Mouse (Mus musculus): ENCODE data around the gene Xylt1. TPM values are rescaled to one million over a fixed set of nuclear protein-coding genes. Genes with fewer than 3 reads are reported as not detected.

Gene Xylt1
- polyA plus RNA-seq, 1 experiment: 1.2 TPM

DNA sequence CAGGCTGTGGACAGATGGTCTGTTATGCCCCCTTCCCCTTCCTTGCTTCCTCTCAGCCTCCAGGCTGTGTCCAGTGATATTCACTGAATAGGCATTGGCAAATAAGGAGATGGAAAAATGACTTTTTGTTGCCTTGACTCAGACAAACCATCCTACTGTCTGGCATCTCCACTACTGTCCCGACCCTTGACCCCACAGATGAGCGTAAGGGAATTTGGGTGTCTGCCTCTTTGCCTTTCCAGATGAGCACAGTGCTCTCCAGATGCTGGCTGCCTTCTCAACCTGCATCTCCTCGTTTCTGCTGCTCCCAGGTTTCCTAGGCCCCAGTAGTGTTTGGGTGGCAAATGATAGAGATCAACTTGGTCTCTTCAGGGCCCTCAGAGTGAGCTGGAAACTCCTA is 54.3 kb downstream of the Xylt1 start:
- no peak for DNase-seq (ENCODE audit: low read depth)

DNA sequence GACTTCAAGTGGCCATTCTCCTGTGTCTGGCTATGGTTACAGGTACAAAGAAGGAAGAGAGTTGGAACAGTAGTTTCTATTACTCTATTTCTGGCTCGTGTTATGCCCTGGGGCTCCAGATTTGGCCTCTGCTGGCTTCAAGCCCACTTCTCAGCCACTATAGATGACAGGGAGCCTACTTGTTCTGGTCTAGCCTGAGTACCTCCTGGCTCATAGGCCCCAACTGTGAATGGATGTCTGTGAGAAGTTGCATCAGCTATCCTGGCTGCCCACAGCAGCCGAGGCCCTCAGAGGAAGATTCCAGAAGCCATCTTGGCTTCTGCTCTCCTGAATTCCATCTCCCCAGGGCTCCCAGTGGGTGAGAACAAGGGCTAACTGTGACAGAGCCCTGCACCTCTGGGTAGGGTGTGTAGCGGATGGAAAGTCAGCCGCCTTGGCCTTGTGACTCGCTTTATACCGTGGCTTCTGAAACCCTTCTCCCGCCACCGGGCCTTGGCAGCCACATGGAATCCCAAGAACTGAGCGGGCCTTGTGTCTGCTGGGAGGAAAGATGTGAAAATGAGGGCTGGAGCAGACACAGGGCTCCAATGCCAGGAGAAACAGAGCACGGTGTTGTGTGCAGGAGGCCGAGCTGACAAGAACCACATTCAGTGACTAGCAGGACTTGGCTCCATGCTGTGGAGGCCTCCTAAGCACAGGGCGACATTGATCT is 55.1 kb downstream of the Xylt1 start:
- no peak for DNase-seq (ENCODE audit: low read depth)

DNA sequence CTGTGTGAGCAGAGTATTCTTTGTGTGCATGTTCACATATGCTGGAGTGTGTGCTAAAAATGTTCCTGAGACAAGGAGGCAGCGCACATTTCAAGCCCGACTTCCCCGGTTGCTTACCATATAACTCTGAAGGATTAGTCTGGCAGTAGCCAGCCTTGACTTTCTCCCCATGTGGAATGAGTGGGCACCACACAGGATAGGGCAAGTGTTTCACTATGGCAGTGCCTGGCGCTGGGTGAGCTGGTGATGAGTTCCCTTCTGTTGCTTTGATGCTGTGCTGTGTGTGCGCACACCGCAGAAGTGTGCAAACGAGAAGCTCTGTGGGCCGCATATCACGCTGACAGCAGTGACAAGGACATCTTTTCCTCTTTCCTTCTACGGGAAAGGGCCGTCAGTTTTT is 56.1 kb downstream of the Xylt1 start:
- DNase-seq (ENCODE audit: low read depth): no peak

DNA sequence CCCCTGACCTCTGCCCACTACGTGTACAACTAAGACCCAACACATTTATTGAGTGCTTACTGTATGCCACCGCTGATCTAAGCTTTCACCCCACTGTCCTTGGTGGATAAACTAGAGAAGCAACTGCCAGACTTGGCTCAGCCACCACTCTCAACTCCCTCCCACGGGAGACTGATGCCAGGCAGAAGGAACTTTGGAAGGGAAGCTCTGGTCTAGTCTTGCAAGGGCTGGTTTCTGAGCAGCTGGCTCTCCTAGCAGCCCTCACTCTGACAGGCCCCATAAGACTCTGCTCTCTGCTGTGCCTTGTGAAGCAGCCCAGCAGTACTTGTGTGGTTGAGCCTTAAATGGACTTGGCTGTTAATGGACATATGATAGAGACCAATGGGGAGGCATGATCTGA is 60.2 kb downstream of the Xylt1 start:
- no peak for DNase-seq (ENCODE audit: low read depth)

DNA sequence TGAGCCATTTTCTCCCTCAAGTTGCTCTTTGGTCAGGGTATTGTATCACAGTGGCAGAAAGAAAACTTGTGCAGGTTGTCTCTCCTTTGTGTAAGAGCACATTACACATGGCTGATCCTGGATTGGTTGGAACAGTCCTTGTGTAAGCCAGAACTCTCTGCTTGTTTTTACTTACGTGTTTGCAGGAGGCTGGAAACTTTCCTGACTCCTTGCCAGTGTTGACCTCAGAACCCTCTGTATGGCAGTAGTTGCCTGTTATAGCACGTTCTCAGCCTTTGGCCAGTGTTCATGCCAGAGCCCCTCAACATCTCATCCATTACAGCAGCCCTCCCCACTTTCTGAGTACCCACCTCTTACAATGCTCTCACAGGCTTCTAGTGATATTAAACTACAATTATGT is 61.9 kb downstream of the Xylt1 start:
- DNase-seq (ENCODE audit: low read depth): no peak

DNA sequence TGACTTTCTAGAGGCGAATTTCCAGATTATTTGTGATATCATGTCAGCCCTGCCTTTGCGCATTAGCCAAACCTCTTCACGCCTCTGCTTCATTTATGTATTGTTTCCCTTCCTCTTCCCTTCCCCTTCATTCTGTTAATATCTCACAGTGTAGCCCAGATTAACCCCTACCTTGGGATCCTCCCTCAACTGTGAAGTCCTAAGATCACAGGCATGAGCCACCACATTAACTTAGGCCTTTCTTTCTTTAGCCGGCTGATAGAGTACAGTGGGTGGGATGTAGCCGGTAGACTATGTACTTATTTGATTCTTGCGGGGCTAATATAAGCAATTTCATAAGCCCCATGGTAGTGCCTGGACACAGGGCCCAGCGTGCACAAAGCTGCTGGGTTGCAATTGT is 62.4 kb downstream of the Xylt1 start:
- no peak for DNase-seq (ENCODE audit: low read depth)

DNA sequence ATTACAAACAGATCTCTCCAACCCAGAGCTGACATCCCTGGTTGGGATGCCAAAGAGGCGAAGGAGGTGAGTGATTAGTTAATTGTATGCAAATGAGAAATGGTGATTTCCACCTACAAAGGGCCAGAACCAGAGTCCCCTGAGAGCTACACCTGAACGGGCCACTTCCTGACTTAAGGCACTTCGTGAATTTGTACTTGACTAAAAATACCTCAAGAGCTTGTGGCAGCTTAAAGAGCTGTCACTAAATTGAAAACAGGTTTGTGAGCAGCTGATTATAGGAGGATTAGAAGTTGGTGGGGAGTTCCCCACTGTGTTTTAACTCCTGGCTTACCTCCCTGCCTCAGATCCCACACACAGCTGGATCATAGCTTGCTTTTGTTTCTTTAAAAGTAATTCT is 64.7 kb downstream of the Xylt1 start:
- DNase-seq (ENCODE audit: low read depth): no peak

DNA sequence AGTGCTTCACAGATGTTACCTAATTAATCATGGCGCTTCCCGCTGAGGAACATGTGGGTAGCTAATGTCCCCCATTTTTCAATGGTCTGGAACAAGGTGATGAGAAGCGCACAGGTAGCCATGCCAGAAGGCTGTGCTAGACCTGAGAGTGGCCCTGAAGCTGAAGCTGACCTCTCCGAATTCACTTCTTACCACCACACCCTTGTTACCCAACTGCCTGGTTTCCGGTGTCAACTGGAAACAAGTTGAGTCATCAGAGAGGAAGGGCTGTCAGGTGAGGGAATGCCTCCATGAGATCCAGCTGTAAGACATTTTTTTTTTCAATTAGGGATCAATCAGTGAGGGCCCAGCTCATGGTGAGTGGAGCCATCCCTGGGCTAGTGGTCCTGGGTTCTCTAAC is 68.8 kb downstream of the Xylt1 start:
- DNase-seq (ENCODE audit: low read depth): no peak

DNA sequence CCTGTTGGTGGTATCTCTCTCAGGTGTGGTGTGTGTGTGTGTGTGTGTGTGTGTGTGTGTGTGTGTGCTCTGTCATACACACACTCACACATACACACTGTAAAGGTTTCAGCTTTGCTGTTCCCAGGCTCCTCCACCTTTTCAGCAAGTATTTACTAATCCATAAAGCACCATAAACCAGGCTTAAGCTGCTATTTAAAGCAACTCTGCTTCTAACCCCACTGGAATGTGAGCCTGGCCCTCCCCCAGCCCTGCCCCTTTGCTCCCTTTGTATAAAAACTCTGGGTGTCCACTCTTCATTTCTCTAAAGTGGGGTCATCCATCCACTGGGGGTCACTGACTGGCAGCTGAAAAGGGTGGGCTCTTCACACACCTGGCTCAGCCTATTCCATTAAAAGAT is 70.4 kb downstream of the Xylt1 start:
- no peak for DNase-seq (ENCODE audit: low read depth)

DNA sequence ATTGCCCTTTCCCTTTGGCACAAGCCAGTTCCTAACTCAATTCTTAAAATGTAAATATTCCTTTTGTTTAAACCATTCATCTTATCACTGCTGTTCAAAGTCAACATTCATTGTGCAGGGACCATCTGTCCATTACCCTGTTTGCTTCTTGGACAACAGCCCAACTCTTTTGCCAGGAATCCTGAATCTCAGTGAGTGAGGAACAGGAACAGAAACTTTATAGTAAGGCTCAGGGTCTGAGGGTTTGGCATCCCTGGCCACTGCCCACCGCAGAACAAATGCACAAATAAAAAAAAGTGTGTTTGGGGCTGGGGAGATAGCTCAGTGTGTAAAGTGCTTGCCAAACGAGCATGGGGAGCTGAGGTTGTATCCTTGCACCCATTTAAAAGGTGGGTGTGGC is 71.5 kb downstream of the Xylt1 start:
- DNase-seq (ENCODE audit: low read depth): no peak

DNA sequence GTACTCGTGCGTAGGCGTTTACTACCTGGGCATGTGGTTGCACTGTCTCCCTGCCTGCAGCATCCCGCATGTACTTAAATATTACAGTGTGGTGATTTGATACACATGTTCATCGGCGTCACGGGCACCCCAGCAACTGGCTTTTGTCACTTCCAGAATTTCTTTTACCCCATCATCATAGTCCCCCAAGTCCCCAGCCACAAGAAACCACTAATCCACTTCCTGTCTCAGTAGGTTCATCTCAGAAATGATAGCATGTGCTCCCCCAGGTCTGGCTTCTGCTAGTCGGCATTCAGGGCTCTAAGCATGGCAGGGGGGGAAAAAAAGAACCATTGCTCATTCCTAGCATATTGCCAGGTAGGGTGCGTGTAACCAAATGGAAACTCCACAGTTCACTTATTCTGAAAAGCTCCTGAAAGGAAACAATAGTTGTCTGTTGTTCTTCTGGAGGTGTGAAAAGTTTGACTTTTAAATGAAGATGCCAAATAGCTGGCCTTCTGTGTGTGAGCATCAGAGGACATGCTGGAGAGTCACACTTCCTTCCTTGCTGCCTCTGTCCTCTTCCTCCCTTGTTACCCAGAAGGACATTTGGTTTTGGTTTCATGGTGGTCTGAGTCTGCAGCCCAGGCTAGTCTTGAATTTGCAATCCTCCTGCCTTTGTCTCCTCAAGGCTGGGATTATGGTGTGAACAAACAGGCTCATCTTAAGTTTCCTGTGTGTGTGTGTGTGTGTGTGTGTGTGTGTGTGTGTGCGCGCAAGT is 74.2 kb downstream of the Xylt1 start:
- DNase-seq (ENCODE audit: low read depth): no peak

DNA sequence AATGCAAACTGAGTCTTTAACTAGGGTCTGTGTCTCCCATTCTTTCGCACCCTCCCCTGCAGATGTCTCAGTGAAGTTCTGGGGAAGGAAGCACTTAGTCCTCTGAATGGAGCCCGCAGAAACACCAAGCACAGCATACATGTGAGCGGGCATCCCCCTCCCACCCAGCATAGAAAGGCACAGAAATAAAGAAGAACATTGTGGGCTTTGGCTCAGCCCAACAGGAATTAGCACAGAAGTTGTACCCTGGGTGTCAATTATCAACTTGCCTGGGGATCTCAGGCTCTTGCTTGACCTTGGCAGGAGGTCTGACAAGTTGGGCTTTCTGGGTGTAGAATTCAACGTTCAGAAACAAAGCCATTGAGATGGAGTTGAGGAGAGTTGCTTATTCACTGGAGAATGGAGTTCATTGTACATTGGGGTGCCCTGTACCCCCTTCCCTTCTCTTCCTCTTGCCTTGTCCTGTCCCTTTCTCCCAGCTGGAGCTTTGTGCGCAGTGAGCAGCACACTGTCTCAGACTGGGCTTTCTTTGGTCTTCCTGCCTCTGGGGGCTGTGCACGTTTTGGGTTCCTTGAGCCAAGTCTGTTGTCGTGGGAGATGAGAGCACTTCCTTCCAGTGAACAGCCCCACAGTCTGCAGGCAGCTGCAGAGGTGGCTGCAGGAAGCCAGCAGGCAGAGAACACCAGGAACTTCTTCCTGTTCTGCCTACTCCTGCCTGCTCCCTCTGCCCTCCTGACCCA is 81.6 kb downstream of the Xylt1 start:
- no peak for DNase-seq (ENCODE audit: low read depth)

DNA sequence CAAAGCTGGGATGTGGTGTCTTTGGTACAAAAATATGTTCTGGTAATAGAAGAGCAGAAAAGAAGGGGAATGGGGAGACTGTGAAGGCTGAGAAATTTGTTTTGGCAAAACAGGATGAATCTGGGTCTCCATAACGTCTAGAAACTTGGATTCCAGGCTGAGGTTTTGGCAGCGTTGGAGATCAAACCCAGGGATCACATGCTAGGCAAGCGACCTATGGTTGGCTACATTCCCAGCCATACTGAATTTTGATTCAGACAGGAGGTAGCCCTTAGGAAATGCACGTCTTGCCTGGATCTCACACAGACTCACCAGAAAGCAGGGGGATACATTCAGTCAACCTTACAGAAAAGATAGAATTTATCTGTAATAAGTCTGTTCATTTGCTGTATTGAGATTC is 84.2 kb downstream of the Xylt1 start:
- no peak for DNase-seq (ENCODE audit: low read depth)

DNA sequence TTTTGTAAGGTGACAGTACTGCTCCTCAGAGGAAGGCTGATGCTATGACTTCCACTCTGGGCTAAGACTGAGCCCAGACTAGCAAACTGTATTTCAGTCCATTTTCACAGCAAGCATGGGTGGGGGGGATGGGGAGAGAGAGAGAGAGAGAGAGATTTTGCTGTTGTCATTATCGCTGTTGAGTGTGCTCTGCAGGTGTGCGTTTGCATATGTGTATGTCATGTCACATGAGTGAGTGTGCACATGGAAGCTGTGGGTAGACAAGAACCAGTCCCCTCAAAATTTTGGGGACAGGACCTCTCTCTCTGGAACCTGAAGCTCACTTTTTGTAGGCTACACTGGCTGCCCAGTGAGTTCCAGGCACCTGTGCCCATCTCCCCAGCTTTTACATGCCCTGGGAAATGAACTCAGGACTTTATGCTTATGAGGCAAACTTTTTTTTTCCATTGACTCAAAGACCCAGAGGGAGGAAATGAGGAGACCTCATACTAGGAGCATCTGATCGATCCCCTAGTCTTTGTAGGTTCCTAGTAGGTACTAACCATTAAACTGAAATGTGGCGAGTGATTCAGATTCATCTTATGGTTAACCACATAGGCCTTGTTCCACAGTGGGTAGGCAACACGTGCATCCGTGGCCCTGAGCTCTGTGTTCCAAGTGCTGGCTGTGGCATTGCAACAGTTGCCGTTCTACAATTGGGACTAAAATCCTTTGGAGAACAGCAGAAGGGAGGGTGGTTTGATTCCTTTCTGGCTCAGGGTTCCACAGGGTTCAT is 85.4 kb downstream of the Xylt1 start:
- DNase-seq (ENCODE audit: low read depth): no peak

DNA sequence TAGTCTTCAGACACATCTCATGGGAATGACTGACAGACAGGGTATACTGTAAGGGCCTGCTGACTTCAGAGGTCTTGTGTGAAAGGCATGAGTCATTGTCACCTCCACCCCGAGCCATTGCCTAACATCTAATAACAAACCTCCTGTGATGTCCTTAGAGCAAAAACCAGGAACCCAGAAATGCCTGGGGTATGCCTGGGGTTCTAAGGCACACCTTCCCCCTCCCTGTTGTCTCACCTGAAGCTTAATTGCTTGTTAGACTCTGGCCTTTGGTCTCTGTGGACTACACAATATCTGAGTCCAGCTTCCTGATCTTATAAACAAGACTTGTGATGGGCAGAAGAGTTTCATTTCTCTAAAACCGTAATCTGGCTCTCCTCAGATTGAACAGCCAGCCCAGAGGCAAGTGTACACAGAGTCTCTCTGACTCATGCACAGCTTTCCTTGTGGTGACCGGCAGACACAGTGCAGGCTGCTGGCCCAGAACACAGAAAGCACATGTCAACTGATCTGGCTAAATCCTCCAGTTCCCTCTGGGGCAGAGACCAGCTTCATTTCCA is 89.5 kb downstream of the Xylt1 start:
- DNase-seq (ENCODE audit: low read depth): no peak

DNA sequence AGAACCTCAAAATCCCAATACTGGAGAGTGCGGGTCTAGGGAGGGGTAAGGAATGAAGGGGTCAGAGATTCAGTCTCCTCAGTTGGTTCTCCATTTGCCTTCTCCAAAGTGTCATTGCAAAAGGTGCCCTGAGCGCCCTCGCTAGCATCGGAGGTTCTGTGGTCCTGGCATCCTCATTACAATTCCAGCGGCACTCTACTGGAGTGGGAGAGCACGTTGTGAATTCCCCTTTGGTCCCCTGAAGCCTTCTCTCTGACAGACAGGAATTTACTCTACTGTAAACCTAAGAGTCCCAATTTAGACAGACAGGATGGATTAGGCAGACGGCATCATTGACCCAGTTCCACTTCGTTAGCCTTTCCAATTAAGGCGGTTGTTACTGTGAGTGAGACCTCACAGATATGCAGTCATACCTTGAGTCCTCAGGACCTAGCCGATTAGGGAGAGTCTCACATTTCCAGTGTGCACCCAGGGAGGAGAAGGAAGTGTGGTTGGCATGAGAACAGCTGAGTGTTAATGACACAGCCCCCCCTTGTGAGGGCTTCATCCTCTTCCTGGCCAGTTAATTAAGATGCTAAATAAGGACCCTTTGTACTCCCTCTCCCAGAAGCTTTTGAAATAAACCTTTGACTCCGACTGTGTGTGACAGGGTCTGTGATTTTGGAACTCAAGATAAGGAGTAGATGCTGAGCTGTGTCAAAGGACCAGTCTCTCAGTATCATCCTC is 91.4 kb downstream of the Xylt1 start:
- DNase-seq (ENCODE audit: low read depth): no peak

DNA sequence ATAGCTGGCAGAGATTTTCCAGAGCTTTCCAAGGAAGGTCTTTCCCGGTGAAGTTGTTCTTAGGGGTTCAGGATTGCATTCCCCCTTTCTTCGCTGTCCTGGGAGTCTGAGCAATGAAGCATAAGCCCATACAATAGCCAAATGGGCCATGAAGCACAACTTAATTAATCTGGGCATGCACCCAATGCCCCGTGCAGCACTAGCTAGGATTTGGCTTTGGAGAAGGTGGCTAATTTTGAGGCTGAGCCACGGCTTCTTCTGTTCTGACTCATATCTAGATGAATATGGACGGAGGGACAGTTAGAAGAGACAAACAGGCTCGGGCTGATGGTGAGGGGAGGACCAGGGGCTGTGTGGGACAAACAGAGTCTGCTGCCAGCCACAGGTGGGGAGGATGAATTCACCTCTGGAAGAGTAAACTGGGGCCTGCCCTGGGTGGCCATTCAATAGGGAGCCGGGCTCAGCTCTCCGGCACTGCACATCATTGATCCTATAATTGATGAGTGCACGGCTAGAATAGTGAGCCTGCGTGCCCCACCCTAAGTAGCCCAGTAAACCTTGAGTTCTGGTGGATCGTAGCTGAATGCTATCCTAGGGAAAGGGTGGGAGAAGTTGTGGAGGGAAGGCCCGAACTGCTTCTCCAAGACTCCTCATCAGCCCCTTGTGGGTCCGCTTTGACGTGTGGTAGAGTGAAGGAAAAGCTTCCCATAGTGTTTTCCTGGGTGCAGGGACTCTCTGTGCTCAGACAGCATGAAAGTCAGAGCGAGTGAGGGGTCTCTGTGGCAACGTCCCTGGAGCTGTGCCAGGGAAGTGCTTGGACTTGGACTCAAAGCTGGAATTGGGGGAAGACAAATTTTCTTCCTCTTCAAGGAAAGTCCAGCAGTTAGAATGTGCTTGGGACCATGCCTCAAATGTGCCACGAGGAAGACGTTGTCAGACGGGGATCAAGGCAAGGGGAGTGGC is 92.3 kb downstream of the Xylt1 start:
- DNase-seq (ENCODE audit: low read depth): no peak

DNA sequence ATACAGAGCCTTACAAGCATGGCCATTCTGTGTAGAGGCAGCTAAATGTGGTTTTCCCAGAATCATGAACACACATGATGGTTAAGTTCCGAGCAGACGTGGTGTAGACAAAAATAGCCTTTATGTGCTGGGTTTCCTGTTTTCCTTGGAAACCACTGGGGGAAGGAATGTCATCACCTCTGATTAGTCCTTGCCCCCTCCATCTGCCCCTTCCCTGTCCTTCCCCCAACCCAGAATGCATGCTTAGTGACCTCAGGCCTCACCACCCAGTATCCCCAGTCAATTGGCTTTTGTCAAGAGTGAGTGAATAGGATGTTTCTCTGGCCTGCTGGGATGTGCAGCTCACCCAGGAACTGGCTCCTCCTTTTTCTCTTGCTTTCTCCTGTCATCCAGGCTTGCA is 93.5 kb downstream of the Xylt1 start:
- no peak for DNase-seq (ENCODE audit: low read depth)

DNA sequence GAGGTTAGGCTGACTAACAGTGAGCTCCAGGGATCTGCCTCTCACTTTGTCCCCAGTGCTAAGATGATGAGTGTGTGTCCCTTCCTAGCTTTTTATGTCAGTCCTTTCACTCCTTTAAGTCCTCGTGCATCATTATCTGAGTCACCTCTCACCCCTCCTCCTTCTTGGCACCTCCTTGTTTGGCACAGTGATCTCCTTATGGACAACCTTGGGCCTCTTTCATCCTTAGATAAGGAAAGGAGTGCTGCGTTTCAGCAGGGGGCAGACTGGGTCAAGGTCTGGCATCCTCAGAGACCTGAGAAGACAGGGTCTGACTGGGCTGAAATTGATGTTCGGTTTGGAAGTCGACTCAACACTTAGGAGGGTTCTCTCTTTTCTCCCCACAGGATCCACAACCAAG is 94.3 kb downstream of the Xylt1 start:
- no peak for DNase-seq (ENCODE audit: low read depth)

DNA sequence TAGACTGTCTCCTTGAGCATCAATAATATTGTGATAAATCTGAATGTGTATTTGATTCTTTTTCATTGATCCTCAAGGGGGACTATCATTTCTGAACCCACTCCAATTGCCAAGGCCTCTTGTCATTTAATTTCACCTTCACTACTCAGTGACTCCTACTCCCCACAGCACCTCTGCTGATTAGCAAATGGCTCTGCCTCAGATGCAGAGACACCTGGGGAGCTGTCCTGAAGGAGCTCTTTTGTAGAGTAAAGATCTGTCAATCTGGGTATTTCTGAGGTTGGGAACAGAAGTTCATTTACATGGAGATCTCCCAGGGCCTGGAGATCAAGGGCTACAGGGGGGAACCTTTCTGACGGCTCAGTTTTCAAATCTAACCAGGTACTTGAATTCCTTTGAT is 98.2 kb downstream of the Xylt1 start:
- DNase-seq (ENCODE audit: low read depth): no peak

All from gonadal fat pad, adult 2 months (tissue).